Mouse (Mus musculus): Measurements from ENCODE around the gene Tmem150a. TPM values are rescaled to one million over a fixed set of nuclear protein-coding genes. Genes with fewer than 3 reads are reported as not detected.

Gene Tmem150a
- 11.0 and 13.0 TPM in 2 replicates for polyA plus RNA-seq (2011; ENCODE audit: insufficient read depth, insufficient read length, low read depth, missing spikeins)

GRCm38 (mm10) chr6:72355066-72355911, at the start of gene Tmem150a:
Tmem150a (plus strand) TSS chr6:72355447.
- H3K9ac ChIP-seq (ENCODE audit: low read depth, poor library complexity, severe bottlenecking): peak within 1 kb of the TSS; percentile 76
- H3K27me3 ChIP-seq (ENCODE audit: control insufficient read depth, insufficient read depth, low read length, poor library complexity, severe bottlenecking): no peaks in the 10 kb centered on the region
- TF ChIP-seq EP300 (IDR thresholded peaks at IDR 0.05; ENCODE audit: insufficient read depth, low read depth, low read length): no peak
- no peak for TF ChIP-seq CTCF (IDR thresholded peaks at IDR 0.05; ENCODE audit: low read depth, low read length)
- TF ChIP-seq POLR2A (IDR thresholded peaks at IDR 0.05; ENCODE audit: insufficient read depth, low read length): no peak
- no peaks in the 10 kb centered on the region for H3K4me1 ChIP-seq (ENCODE audit: control insufficient read depth, insufficient read depth, low read length)
- H3K36me3 ChIP-seq (ENCODE audit: control insufficient read depth, insufficient read depth, low read length, poor library complexity, severe bottlenecking): peaks cover 11% of the 10 kb centered on the region
- H3K4me3 ChIP-seq (ENCODE audit: low read depth, low read length): peak within 1 kb of the TSS; percentile 75
- H3K27ac ChIP-seq (ENCODE audit: insufficient read depth, low read length): no peak within 1 kb of the TSS
- no peaks in the 10 kb centered on the region for H3K9me3 ChIP-seq (replicated peaks; ENCODE audit: control insufficient read depth, insufficient read depth, low read length, poor library complexity, severe bottlenecking)

- H3K36me3 ChIP-seq (ENCODE audit: control insufficient read depth, insufficient read depth, low read length, poor library complexity, severe bottlenecking): peaks cover 2% of the 10 kb centered on the region
These were observed 43.0 kb upstream of the Tmem150a start for GRCm38 (mm10) chr6:72312198-72312597.

GRCm38 (mm10) chr6:72313124-72313867, 42.0 kb upstream of the Tmem150a start:
- H3K9ac ChIP-seq (ENCODE audit: low read depth, poor library complexity, severe bottlenecking): no peak overlapping the region
- TF ChIP-seq EP300 (IDR thresholded peaks at IDR 0.05; ENCODE audit: insufficient read depth, low read depth, low read length) (no peak), POLR2A (IDR thresholded peaks at IDR 0.05; ENCODE audit: insufficient read depth, low read length) (no peak), CTCF (IDR thresholded peaks at IDR 0.05; ENCODE audit: low read depth, low read length) (no peak)
- no peaks in the 10 kb centered on the region for H3K4me1 ChIP-seq (ENCODE audit: control insufficient read depth, insufficient read depth, low read length)
- no peaks in the 10 kb centered on the region for H3K9me3 ChIP-seq (replicated peaks; ENCODE audit: control insufficient read depth, insufficient read depth, low read length, poor library complexity, severe bottlenecking)
- no peaks in the 10 kb centered on the region for H3K27me3 ChIP-seq (ENCODE audit: control insufficient read depth, insufficient read depth, low read length, poor library complexity, severe bottlenecking)
- H3K36me3 ChIP-seq (ENCODE audit: control insufficient read depth, insufficient read depth, low read length, poor library complexity, severe bottlenecking): peaks cover 13% of the 10 kb centered on the region
- H3K4me3 ChIP-seq (ENCODE audit: low read depth, low read length): no peak overlapping the region
- H3K27ac ChIP-seq (ENCODE audit: insufficient read depth, low read length): no peak overlapping the region

More at GRCm38 (mm10) chr6:72312198-72312597, 43.0 kb upstream of the Tmem150a start:
- TF ChIP-seq EP300 (IDR thresholded peaks at IDR 0.05; ENCODE audit: insufficient read depth, low read depth, low read length) (no peak), CTCF (IDR thresholded peaks at IDR 0.05; ENCODE audit: low read depth, low read length) (no peak), POLR2A (IDR thresholded peaks at IDR 0.05; ENCODE audit: insufficient read depth, low read length) (no peak)
- no peaks in the 10 kb centered on the region for H3K27me3 ChIP-seq (ENCODE audit: control insufficient read depth, insufficient read depth, low read length, poor library complexity, severe bottlenecking)
- no peak overlapping the region for H3K9ac ChIP-seq (ENCODE audit: low read depth, poor library complexity, severe bottlenecking)
- H3K4me3 ChIP-seq (ENCODE audit: low read depth, low read length): no peak overlapping the region
- H3K27ac ChIP-seq (ENCODE audit: insufficient read depth, low read length): no peak overlapping the region
- H3K9me3 ChIP-seq (replicated peaks; ENCODE audit: control insufficient read depth, insufficient read depth, low read length, poor library complexity, severe bottlenecking): no peaks in the 10 kb centered on the region
- no peaks in the 10 kb centered on the region for H3K4me1 ChIP-seq (ENCODE audit: control insufficient read depth, insufficient read depth, low read length)

- Histone ChIP-seq H3K27me3 (ENCODE audit: control insufficient read depth, insufficient read depth, low read length, poor library complexity, severe bottlenecking) (no peaks in the 10 kb centered on the region), H3K4me1 (ENCODE audit: control insufficient read depth, insufficient read depth, low read length) (no peaks in the 10 kb centered on the region), H3K9me3 (replicated peaks; ENCODE audit: control insufficient read depth, insufficient read depth, low read length, poor library complexity, severe bottlenecking) (no peaks in the 10 kb centered on the region), H3K36me3 (ENCODE audit: control insufficient read depth, insufficient read depth, low read length, poor library complexity, severe bottlenecking) (peaks cover 30% of the 10 kb centered on the region), H3K9ac (ENCODE audit: low read depth, poor library complexity, severe bottlenecking) (no peak overlapping the region), H3K27ac (ENCODE audit: insufficient read depth, low read length) (no peak overlapping the region), H3K4me3 (ENCODE audit: low read depth, low read length) (no peak overlapping the region)
- TF ChIP-seq POLR2A (IDR thresholded peaks at IDR 0.05; ENCODE audit: insufficient read depth, low read length): no peak
- TF ChIP-seq EP300 (IDR thresholded peaks at IDR 0.05; ENCODE audit: insufficient read depth, low read depth, low read length): no peak
- TF ChIP-seq CTCF (IDR thresholded peaks at IDR 0.05; ENCODE audit: low read depth, low read length): no peak
These were observed 39.9 kb upstream of the Tmem150a start for GRCm38 (mm10) chr6:72315384-72315783.

- H3K4me3 ChIP-seq (ENCODE audit: low read depth, low read length): no peak overlapping the region
- TF ChIP-seq EP300 (IDR thresholded peaks at IDR 0.05; ENCODE audit: insufficient read depth, low read depth, low read length) (no peak), POLR2A (IDR thresholded peaks at IDR 0.05; ENCODE audit: insufficient read depth, low read length) (no peak), CTCF (IDR thresholded peaks at IDR 0.05; ENCODE audit: low read depth, low read length) (no peak)
- no peaks in the 10 kb centered on the region for H3K27me3 ChIP-seq (ENCODE audit: control insufficient read depth, insufficient read depth, low read length, poor library complexity, severe bottlenecking)
- no peaks in the 10 kb centered on the region for H3K4me1 ChIP-seq (ENCODE audit: control insufficient read depth, insufficient read depth, low read length)
- peaks cover 36% of the 10 kb centered on the region for H3K36me3 ChIP-seq (ENCODE audit: control insufficient read depth, insufficient read depth, low read length, poor library complexity, severe bottlenecking)
- H3K9me3 ChIP-seq (replicated peaks; ENCODE audit: control insufficient read depth, insufficient read depth, low read length, poor library complexity, severe bottlenecking): no peaks in the 10 kb centered on the region
- no peak overlapping the region for H3K9ac ChIP-seq (ENCODE audit: low read depth, poor library complexity, severe bottlenecking)
- no peak overlapping the region for H3K27ac ChIP-seq (ENCODE audit: insufficient read depth, low read length)
These were observed 39.2 kb upstream of the Tmem150a start for GRCm38 (mm10) chr6:72316044-72316443.
